Mouse (Mus musculus): ENCODE measurements around the gene Ptpdc1. TPM values are rescaled to one million over a fixed set of nuclear protein-coding genes. Genes with fewer than 3 reads are reported as not detected.

Ptpdc1 gene
- total and polyA plus RNA-seq, 3 experiments = not detected

DNA sequence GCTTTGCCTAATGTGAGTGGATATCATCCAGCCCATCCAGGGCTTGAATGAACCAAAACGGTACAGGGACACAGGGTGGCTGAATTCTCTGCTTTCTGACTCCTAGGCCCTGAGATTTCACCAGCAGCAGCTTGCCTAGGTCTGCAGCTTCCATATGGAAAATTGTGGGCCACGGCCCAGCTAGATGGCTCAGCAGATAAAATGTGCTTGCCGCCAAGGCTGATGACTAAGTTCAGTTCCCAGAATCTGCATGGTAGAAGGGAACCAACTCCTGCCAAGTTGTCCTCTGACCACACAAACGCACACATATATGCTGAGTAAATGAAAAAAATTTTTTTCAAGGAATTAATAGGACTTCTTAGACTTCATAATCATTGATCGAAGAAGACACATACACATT lies 77.2 kb downstream of the Ptpdc1 start:
- H3K27me3 ChIP-seq (replicated peaks) = no peaks in the 10 kb centered on the region
- H3K4me1 ChIP-seq (ENCODE audit: control insufficient read depth in 1 of 2, insufficient read depth in 2 of 2) = peaks cover 0 to 18% of the 10 kb centered on the region in 2 experiments; a peak in 2 of 4 replicates
- peaks cover 23% of the 10 kb centered on the region for H3K79me2 ChIP-seq (replicated peaks; ENCODE audit: control insufficient read depth, extremely low read depth, insufficient read depth, poor library complexity, severe bottlenecking)
- in situ Hi-C loops (cut with MboI; ENCODE audit: low pct_ligation_motif_present, low pct_unique_long_range_greater_than_20kb, low sequenced_read_pairs) = loop anchor here (25.0 kb wide), 1 partner anchor 264 kb away; no protein-coding TSS in a partner anchor
- no peak overlapping the region for H3K4me2 ChIP-seq (ENCODE audit: insufficient read depth, low read depth, poor library complexity, severe bottlenecking)
- H3K9ac ChIP-seq (ENCODE audit: insufficient read depth, low read depth) = no peak overlapping the region
- peaks cover 0 to 3% of the 10 kb centered on the region in 2 experiments for H3K36me3 ChIP-seq (replicated peaks in 1 of 2; ENCODE audit: control insufficient read depth in 1 of 2, insufficient read depth in 1 of 2, low read length in 1 of 2)
- H3K27ac ChIP-seq (ENCODE audit: insufficient read depth, low read depth) = no peak overlapping the region
- H3K4me3 ChIP-seq (replicated peaks in 1 of 3; ENCODE audit: low read depth in 2 of 3, low read length in 2 of 3, poor library complexity in 1 of 3) = no peak overlapping the region
- no peak for TF ChIP-seq SMC3 (IDR thresholded peaks at IDR 0.05; ENCODE audit: low read depth, low read length)
- no peak for TF ChIP-seq POLR2A (IDR thresholded peaks at IDR 0.05; ENCODE audit: low read depth, low read length)
- TF ChIP-seq GABPA (IDR thresholded peaks at IDR 0.05; ENCODE audit: insufficient replicate concordance, low read depth, low read length) = no peak
- TF ChIP-seq ELF1 (IDR thresholded peaks at IDR 0.05; ENCODE audit: low read depth, low read length) = no peak
- no peak for TF ChIP-seq MAFK (IDR thresholded peaks at IDR 0.05; ENCODE audit: insufficient replicate concordance, low read length)
- TF ChIP-seq TCF12 (IDR thresholded peaks at IDR 0.05; ENCODE audit: low read depth, low read length) = no peak
- TF ChIP-seq KAT2A (IDR thresholded peaks at IDR 0.05; ENCODE audit: insufficient replicate concordance, low read length) = no peak
- TF ChIP-seq RCOR1 (conservative IDR thresholded peaks at IDR 0.05; ENCODE audit: low read depth, low read length) = no peak
- TF ChIP-seq UBTF (IDR thresholded peaks at IDR 0.05; ENCODE audit: low read depth, low read length) = no peak
- TF ChIP-seq MXI1 (IDR thresholded peaks at IDR 0.05; ENCODE audit: low read depth, low read length) = no peak
- no peak for TF ChIP-seq E2F4 (IDR thresholded peaks at IDR 0.05; ENCODE audit: insufficient replicate concordance, low read depth, low read length)
- no peak for TF ChIP-seq SIN3A (IDR thresholded peaks at IDR 0.05; ENCODE audit: low read length)
- dilution Hi-C loops (cut with MboI; ENCODE audit: extremely low pct_ligation_motif_present, extremely low pct_unique_long_range_greater_than_20kb, low sequenced_read_pairs) = no loop called here
- DNase-seq (ENCODE audit: extremely low read depth) = no peak
- no peaks in the 10 kb centered on the region for H3K9me3 ChIP-seq (replicated peaks; ENCODE audit: low read length)

DNA sequence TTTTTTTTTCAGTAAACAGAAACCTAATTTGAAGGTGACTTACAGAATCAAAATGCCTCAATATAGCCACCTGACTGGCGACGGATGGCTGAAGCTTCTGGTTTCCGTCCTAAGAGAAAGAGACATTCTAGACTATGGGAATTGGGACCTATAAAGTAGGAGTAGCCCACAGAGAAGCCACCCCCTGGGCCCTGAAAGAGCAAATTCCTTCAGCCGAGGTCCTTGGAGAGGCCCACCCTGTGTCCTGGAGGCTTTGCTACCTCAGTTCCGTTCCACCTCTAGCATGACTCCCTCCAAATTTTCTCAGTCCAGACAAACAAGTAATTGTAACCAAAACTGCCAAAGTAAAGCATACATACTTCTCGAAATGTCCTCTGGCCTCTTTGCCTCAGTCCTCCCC lies 77.8 kb downstream of the Ptpdc1 start:
- Histone ChIP-seq H3K79me2 (replicated peaks; ENCODE audit: control insufficient read depth, extremely low read depth, insufficient read depth, poor library complexity, severe bottlenecking) (peaks cover 24% of the 10 kb centered on the region), H3K4me2 (ENCODE audit: insufficient read depth, low read depth, poor library complexity, severe bottlenecking) (no peak overlapping the region), H3K27me3 (replicated peaks) (no peaks in the 10 kb centered on the region), H3K27ac (ENCODE audit: insufficient read depth, low read depth) (no peak overlapping the region), H3K4me3 (replicated peaks in 1 of 3; ENCODE audit: low read depth in 2 of 3, low read length in 2 of 3, poor library complexity in 1 of 3) (no peak overlapping the region), H3K9ac (ENCODE audit: insufficient read depth, low read depth) (no peak overlapping the region), H3K4me1 (ENCODE audit: control insufficient read depth in 1 of 2, insufficient read depth in 2 of 2) (peaks cover 0 to 23% of the 10 kb centered on the region in 2 experiments; a peak in 2 of 4 replicates), H3K9me3 (replicated peaks; ENCODE audit: low read length) (no peaks in the 10 kb centered on the region), H3K36me3 (replicated peaks in 1 of 2; ENCODE audit: control insufficient read depth in 1 of 2, insufficient read depth in 1 of 2, low read length in 1 of 2) (peaks cover 0 to 3% of the 10 kb centered on the region in 2 experiments)
- DNase-seq (ENCODE audit: extremely low read depth) = no peak
- TF ChIP-seq MAZ (IDR thresholded peaks at IDR 0.05; ENCODE audit: low read depth, low read length) (no peak), USF2 (conservative IDR thresholded peaks at IDR 0.05; ENCODE audit: low read depth, low read length) (no peak), JUND (conservative IDR thresholded peaks at IDR 0.05; ENCODE audit: low read depth, low read length) (no peak), IRF4 (IDR thresholded peaks at IDR 0.05; ENCODE audit: low read depth, low read length) (no peak), PAX5 (IDR thresholded peaks at IDR 0.05; ENCODE audit: low read length) (no peak), RCOR1 (conservative IDR thresholded peaks at IDR 0.05; ENCODE audit: low read depth, low read length) (no peak), MYC (IDR thresholded peaks at IDR 0.05; ENCODE audit: low read depth, low read length) (no peak), ZC3H11A (IDR thresholded peaks at IDR 0.05; ENCODE audit: low read depth, low read length) (no peak), POLR2A (IDR thresholded peaks at IDR 0.05; ENCODE audit: low read depth, low read length) (no peak), ZMIZ1 (IDR thresholded peaks at IDR 0.05; ENCODE audit: low read depth, low read length) (no peak), CHD2 (IDR thresholded peaks at IDR 0.05; ENCODE audit: low read length) (no peak), NELFE (IDR thresholded peaks at IDR 0.05; ENCODE audit: low read depth, low read length) (no peak), TCF12 (IDR thresholded peaks at IDR 0.05; ENCODE audit: low read depth, low read length) (no peak), ZKSCAN1 (IDR thresholded peaks at IDR 0.05; ENCODE audit: borderline replicate concordance, low read depth, low read length) (no peak), GABPA (IDR thresholded peaks at IDR 0.05; ENCODE audit: insufficient replicate concordance, low read depth, low read length) (no peak), NRF1 (IDR thresholded peaks at IDR 0.05; ENCODE audit: low read depth, low read length) (no peak), RAD21 (IDR thresholded peaks at IDR 0.05; ENCODE audit: low read depth, low read length) (no peak)
- in situ Hi-C loops (cut with MboI; ENCODE audit: low pct_ligation_motif_present, low pct_unique_long_range_greater_than_20kb, low sequenced_read_pairs) (loop anchor here (25.0 kb wide), 1 partner anchor 265 kb away; no protein-coding TSS in a partner anchor), dilution Hi-C loops (cut with MboI; ENCODE audit: extremely low pct_ligation_motif_present, extremely low pct_unique_long_range_greater_than_20kb, low sequenced_read_pairs) (no loop called here)
